In genomic region chr10:121516008-121516600, GRCm38 (mm10) we compare ENCODE assay signal across 8 mouse cellular contexts. TPM values are rescaled to one million over a fixed set of nuclear protein-coding genes. Genes with fewer than 3 reads are reported as not detected.
DNase-seq lines count a peak whose midpoint lies in the region; ATAC-seq lines count a peak whose summit lies in the region.

No protein-coding gene starts in this region.

- no peak overlapping the region for H3K4me2 ChIP-seq in hindbrain, embryonic 16.5 days (ENCODE audit: low read length)

- H3K4me1 ChIP-seq in hindbrain, embryonic 16.5 days (ENCODE audit: control insufficient read depth, insufficient read depth, low read depth, low read length), result no peaks in the 10 kb centered on the region

- WGBS in hindbrain, embryonic 16.5 days, result 31% methylated on average over 18 of the region's 18 CpGs

- H3K4me3 ChIP-seq in hindbrain, embryonic 16.5 days (ENCODE audit: low read length), result no peak overlapping the region

- no peaks in the 10 kb centered on the region for H3K9me3 ChIP-seq in hindbrain, embryonic 16.5 days (ENCODE audit: control insufficient read depth, low read length)

- no peaks in the 10 kb centered on the region for H3K27me3 ChIP-seq in hindbrain, embryonic 16.5 days (replicated peaks; ENCODE audit: control insufficient read depth, insufficient read depth, low read length)

- peak; percentile 85 for DNase-seq in ZHBTc4 (ENCODE audit: low read depth, low spot score)
- DNase-seq in cerebellum, postnatal 36 days, result peak; percentile 87 to 92
- peak; percentile 80 for DNase-seq in gastrocnemius, adult 18-20 months (ENCODE audit: low spot score)
- DNase-seq in left cerebral cortex, adult 11 months (ENCODE audit: low spot score), result peak; percentile 51
- peak; percentile 94 for DNase-seq in lung, postnatal 36 days
- peak; percentile 80 to 86 for DNase-seq in right cerebral cortex, postnatal 10 days (ENCODE audit: low spot score in 2 of 2)
- peak; percentile 79 for DNase-seq in urinary bladder, postnatal 10 days (ENCODE audit: low spot score)

- H3K9ac ChIP-seq in hindbrain, embryonic 16.5 days (ENCODE audit: low read depth, low read length), result no peak overlapping the region

- H3K36me3 ChIP-seq in hindbrain, embryonic 16.5 days (ENCODE audit: control insufficient read depth, insufficient read depth, low read length), result no peaks in the 10 kb centered on the region

- peak; percentile 58; the same call in 1 of the 2 replicates for ATAC-seq in hindbrain, embryonic 16.5 days

- no peak overlapping the region for H3K27ac ChIP-seq in hindbrain, embryonic 16.5 days (ENCODE audit: low read depth, low read length)

RNA-seq across cellular contexts. Expression of gene Rassf3, which starts 40.0 kb away (rescaled TPM):
- total RNA-seq in gastrocnemius, adult 18-20 months (2021), result 10 to 100 TPM; 34.7 to 47.5 TPM
- 5.3 and 6.0 TPM in 2 replicates for polyA plus RNA-seq in hindbrain, embryonic 16.5 days (2015; fragmentation: Nextera tagmentation; extraction: Ambion mirVana)
